Mouse (Mus musculus): ENCODE measurements around the gene Rps6ka5.

Rps6ka5 gene

GRCm38 (mm10) chr12:100724606-100725457, 2.0 kb downstream of the Rps6ka5 start:
- DNase-seq (ENCODE audit: low read depth, low spot score) = peak; percentile 100

DNA sequence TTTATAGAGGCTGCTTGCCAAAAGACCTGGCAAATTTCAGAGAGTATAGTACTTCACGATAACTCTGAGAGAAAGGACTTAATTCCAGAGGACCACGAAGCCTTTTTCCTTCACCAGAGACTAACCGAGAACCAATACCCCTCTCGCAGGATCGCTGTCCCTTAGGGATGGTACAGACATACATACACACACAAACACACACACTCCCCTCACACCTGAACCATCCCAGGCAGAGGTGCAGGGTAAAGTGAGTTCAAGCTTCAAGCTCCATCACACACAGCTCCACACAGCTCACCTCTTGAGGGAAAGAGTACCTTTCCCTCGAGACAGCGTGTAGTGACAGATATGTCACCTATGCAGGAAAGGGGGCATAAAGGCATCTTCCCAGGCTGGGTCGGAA, 2.6 kb downstream of the Rps6ka5 start:
- DNase-seq (ENCODE audit: low read depth, low spot score) = no peak

GRCm38 (mm10) chr12:100720801-100721200, 6.0 kb downstream of the Rps6ka5 start:
- no peak for DNase-seq (ENCODE audit: low read depth, low spot score)

DNA sequence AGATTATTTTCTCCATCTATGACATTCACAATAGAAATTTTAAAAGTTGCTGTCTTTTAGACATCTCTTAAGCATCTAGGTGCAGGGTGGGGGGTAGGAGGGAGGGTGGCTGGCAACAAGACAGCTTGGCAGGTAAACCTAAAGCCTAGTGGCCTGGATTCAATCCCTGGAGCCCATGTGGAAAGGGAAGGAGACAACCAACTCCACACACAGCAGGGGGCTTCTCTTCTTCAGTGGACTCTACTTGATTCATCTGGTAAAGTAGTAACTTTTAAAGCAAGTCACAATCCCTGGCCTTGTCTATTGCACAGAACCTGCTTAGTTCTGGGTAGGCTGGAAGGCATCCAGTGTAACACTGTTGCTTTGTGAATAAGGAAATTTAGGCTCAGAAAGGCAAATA, 9.3 kb downstream of the Rps6ka5 start:
- DNase-seq (ENCODE audit: low read depth, low spot score) = no peak

- DNase-seq (ENCODE audit: low read depth, low spot score) = no peak
Measured at GRCm38 (mm10) chr12:100716969-100717368, 9.8 kb downstream of the Rps6ka5 start.

DNA sequence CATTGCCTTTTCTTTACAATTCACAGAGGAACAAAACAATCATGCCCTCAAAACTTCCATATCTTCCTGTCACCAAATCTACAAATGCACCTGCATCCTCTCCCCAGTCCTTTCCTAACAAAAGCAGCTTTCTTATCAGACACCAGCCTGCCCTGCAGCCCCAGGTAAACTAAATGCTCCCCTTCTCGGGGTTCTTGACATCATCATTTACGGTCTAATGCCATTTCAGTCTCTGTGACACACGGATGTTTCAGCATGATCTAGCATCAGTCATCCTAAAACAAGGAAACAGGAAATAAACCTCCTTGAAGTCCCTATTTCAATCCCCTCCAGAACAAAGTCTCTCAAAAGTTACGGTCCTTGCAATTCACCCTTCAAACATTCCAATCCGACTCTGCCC, 15.0 kb downstream of the Rps6ka5 start:
- no peak for DNase-seq (ENCODE audit: low read depth, low spot score)

GRCm38 (mm10) chr12:100711116-100711691, 15.6 kb downstream of the Rps6ka5 start:
- no peak for DNase-seq (ENCODE audit: low read depth, low spot score)

DNA sequence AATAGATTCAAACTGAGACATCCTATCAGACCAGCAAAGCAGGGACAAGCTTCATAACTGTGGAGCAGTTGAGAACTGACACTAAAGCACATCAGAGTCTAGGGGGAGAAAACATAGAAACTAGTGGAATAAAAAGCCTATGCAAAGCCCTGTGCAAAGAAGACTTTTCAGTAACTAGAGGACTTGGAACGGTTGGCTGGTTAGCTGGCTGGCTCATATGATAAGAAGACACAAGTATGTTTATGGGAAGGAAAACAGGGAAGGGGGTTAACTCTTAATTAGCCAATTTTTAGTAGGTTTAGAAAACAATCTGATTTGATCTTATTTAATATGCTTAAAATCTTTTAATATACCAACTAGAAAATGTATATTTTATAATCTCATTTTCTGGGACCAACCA, 16.4 kb downstream of the Rps6ka5 start:
- DNase-seq (ENCODE audit: low read depth, low spot score) = no peak

GRCm38 (mm10) chr12:100707312-100707711, 19.5 kb downstream of the Rps6ka5 start:
- no peak for DNase-seq (ENCODE audit: low read depth, low spot score)

DNA sequence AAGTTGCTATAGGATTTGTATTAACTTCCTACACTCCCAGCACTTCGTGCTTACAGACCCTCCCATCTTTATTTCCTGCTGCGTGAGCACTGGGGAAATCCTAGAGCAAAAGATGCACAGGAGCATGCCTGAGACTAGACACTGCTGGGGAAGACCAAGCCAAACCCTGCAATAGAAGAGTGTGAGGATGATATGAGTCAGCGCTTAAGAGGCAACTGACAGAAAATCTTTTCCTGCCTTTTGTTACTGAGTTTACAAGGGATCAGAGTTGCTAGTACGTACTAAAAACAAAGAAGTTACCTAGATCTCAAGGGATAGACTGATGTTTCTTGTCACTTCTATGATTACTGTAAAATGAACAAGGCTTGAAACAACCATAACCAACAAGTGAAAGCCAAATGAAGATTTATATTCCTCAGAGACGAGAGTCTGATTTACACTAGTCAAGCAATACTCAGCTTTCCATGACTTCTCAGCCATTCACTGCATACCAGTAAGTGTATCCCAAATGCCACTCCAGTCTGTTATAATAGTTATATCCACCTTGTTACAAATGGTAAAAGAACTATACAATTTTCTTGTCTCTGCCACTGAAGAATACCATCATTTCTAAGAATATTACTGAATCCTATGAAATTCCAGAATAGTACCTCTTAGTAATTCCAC, 21.6 kb downstream of the Rps6ka5 start:
- no peak for DNase-seq (ENCODE audit: low read depth, low spot score)

DNA sequence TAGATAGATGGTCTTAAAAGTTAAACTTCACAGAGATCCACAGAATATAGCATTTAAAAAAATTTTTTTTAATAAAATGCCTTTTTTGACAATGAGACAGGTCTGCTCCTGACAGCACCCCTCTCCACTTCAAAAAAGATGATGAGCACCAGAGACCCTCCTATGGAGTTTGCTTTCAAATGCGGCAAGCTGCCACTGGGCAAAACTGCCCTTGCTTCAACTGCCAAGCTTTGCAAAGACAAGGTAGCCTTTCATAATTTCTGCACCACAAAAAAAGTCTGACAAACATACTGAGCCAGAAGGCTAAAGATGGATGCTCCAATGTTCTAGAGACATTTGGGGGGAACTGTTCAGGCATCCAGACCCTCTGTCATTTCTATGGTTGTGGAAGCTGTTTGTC, 28.8 kb downstream of the Rps6ka5 start:
- DNase-seq (ENCODE audit: low read depth, low spot score) = no peak

GRCm38 (mm10) chr12:100696621-100697020, 30.2 kb downstream of the Rps6ka5 start:
- DNase-seq (ENCODE audit: low read depth, low spot score) = no peak

GRCm38 (mm10) chr12:100695252-100695651, 31.5 kb downstream of the Rps6ka5 start:
- DNase-seq (ENCODE audit: low read depth, low spot score) = no peak

GRCm38 (mm10) chr12:100692208-100692607, 34.6 kb downstream of the Rps6ka5 start:
- DNase-seq (ENCODE audit: low read depth, low spot score) = no peak

GRCm38 (mm10) chr12:100690444-100690843, 36.3 kb downstream of the Rps6ka5 start:
- DNase-seq (ENCODE audit: low read depth, low spot score) = no peak

- no peak for DNase-seq (ENCODE audit: low read depth, low spot score)
Measured at GRCm38 (mm10) chr12:100688177-100688576, 38.6 kb downstream of the Rps6ka5 start.

DNA sequence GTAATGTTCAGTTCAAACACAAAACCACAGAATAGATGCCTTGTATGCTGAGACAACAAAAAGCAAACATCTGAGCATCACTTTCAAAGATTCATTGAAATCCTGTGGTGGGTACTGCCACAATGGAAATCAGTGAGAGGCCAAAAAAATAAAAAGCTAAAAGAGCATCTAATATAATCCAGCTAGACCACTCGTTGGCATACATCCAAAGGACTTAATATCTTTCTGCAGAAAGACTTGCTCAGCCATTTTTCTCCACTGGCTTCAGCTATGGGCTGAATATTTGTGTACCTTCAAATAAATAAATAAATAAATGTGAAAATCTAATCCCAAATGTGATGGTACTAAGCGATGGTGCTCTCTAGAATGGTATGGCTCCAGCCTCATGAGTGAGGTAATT, 39.8 kb downstream of the Rps6ka5 start:
- DNase-seq (ENCODE audit: low read depth, low spot score) = no peak

DNA sequence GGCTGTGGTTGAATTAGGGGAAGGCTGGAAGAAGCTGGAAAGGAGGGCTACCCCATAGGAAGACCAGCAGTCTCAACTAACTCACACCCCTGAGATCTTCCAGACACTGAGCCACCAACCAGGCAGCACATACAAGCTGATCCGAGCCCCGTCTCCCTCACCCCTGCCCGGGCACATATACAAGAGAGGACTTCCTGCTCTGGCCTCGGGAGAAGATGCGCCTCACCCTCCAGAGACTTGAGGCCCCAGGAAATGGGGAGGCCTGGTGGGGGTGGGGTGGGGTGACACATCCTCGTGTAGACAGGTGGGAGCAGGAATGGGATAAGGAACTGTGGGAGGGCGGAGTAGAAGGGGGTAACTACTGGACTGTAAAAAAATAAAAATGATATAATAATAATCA, 45.0 kb downstream of the Rps6ka5 start:
- DNase-seq (ENCODE audit: low read depth, low spot score) = no peak

- no peak for DNase-seq (ENCODE audit: low read depth, low spot score)
Measured at GRCm38 (mm10) chr12:100681241-100681640, 45.5 kb downstream of the Rps6ka5 start.

- no peak for DNase-seq (ENCODE audit: low read depth, low spot score)
Measured at GRCm38 (mm10) chr12:100680676-100681075, 46.1 kb downstream of the Rps6ka5 start.

GRCm38 (mm10) chr12:100670647-100671199, 56.1 kb downstream of the Rps6ka5 start:
- no peak for DNase-seq (ENCODE audit: low read depth, low spot score)

DNA sequence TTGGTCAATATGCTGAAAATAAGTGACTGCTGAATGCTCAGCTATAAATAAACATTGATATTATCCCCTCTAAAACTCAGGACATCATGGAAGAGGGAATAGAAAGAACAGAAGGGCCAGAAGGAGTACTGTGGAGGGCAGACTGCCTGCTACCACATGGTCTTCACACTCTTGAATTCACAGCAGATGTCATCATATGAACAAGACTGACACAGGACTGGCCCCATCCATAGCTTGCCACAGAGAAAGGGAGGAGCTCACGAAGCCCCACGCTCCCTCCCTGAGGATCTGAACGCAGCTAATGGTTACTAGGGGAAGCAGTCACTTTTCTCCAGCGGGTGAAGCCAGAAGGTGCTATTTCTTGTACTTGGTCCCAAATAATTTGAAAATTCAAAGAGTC, 61.5 kb downstream of the Rps6ka5 start:
- no peak for DNase-seq (ENCODE audit: low read depth, low spot score)
